Mouse (Mus musculus) lung, embryonic 14.5 days (tissue): ENCODE results near the gene Rgsl1. TPM values are rescaled to one million over a fixed set of nuclear protein-coding genes. Genes with fewer than 3 reads are reported as not detected.

Experiments
- ATAC-seq: fragments of 200-750 bp; cut with Nextera tagmentation; 2 replicates; pipeline ENCODE4 v1.8.0; 2017; ENCODE audit warnings: mild to moderate bottlenecking, moderate TSS enrichment, moderate library complexity; ENCODE audit not compliant: insufficient read depth
- DNase-seq: peaks from one replicate; pipeline ENCODE4 v3.0.0-alpha.2; 2015
- H3K27ac ChIP-seq: fragments of 300-500 bp; sonication (generic); 2 replicates; pipeline ENCODE4 v1.5.1; 2014; ENCODE audit warnings: low read depth, mild to moderate bottlenecking, moderate library complexity
- H3K27me3 ChIP-seq: fragments of 300-500 bp; sonication (generic); 2 replicates; pipeline ENCODE4 v1.6.1; 2014; ENCODE audit warnings: low read length, control low read depth; ENCODE audit not compliant: insufficient read depth
- H3K36me3 ChIP-seq: fragments of 300-500 bp; sonication (generic); 2 replicates; pipeline ENCODE4 v1.6.1; 2014; ENCODE audit warnings: control low read depth; ENCODE audit not compliant: insufficient read depth
- H3K4me1 ChIP-seq: fragments of 300-500 bp; sonication (generic); 2 replicates; pipeline ENCODE4 v1.6.1; 2014; ENCODE audit warnings: antibody characterized with exemption, control low read depth; ENCODE audit not compliant: insufficient read depth
- H3K4me2 ChIP-seq: fragments of 300-500 bp; sonication (generic); 2 replicates; pipeline ENCODE4 v1.6.1; 2014; ENCODE audit warnings: mild to moderate bottlenecking
- H3K4me3 ChIP-seq: fragments of 300-500 bp; sonication (generic); 2 replicates; pipeline ENCODE4 v1.5.1; 2014; ENCODE audit warnings: low read depth, low read length
- H3K9ac ChIP-seq: fragments of 300-500 bp; sonication (generic); 2 replicates; pipeline ENCODE4 v1.6.1; 2014
- H3K9me3 ChIP-seq: fragments of 300-500 bp; sonication (generic); 2 replicates; pipeline ENCODE4 v1.6.1; 2016; ENCODE audit warnings: low read depth, low read length, control low read depth
- CTCF ChIP-seq: IDR thresholded peaks from 2 replicates; pipeline ENCODE4 v1.5.1; 2016; ENCODE audit warnings: antibody characterized with exemption, low read depth
- WGBS: fragments of 180-500 bp; shearing (Covaris S2); extraction: QIAGEN DNeasy Blood & Tissue Kit; methylation state at CpG from one replicate; pipeline ENCODE4 v1.1.7; 2014; 5-methylcytosine and 5-hydroxymethylcytosine counted together
- polyA plus RNA-seq: library from polyadenylated mRNA; unstranded; fragments of >200 nt; fragmentation: Nextera tagmentation; extraction: Ambion mirVana; gene quantifications from 2 replicates; pipeline ENCODE4 v1.2.1, GENCODE M21; 2014

Gene Rgsl1
- polyA plus RNA-seq, 1 experiment from 2014 or later = not detected

- no peak for ATAC-seq
- peak overlapping the region; percentile 37 for H3K4me3 ChIP-seq
- DNase-seq = no peak
- no peaks in the 10 kb centered on the region for H3K4me1 ChIP-seq
- H3K4me2 ChIP-seq = peak overlapping the region; percentile 68
- H3K36me3 ChIP-seq = no peaks in the 10 kb centered on the region
- no peak overlapping the region for H3K27ac ChIP-seq
- WGBS = 38% methylated on average over 12 of the region's 12 CpGs
- no peaks in the 10 kb centered on the region for H3K9me3 ChIP-seq
- peaks cover 30% of the 10 kb centered on the region for H3K27me3 ChIP-seq
- H3K9ac ChIP-seq = no peak overlapping the region
- TF ChIP-seq CTCF = no peak
Measured at GRCm38 (mm10) chr1:153740775-153741400, 103.1 kb downstream of the Rgsl1 start.

GRCm38 (mm10) chr1:153740145-153740544 lies 103.8 kb downstream of the Rgsl1 start, which contains the start of gene Rgs16:
Gene Rgs16, plus strand, starts transcription at chr1:153740349.
- under 1% methylated on average over 28 of the region's 28 CpGs for WGBS
- peak; percentile 84 for ATAC-seq
- peak; percentile 85 for DNase-seq
- peaks cover 30% of the 10 kb centered on the region for H3K27me3 ChIP-seq
- peak within 1 kb of the TSS; percentile 37 for H3K4me3 ChIP-seq
- no peaks in the 10 kb centered on the region for H3K9me3 ChIP-seq
- no peaks in the 10 kb centered on the region for H3K4me1 ChIP-seq
- H3K36me3 ChIP-seq = no peaks in the 10 kb centered on the region
- TF ChIP-seq CTCF = no peak
- H3K27ac ChIP-seq = no peak within 1 kb of the TSS
- peak within 1 kb of the TSS; percentile 68 for H3K4me2 ChIP-seq
- 0 out of 2 replicates have a peak within 1 kb of the TSS, but pooled peaks have one; percentile 5 for H3K9ac ChIP-seq

GRCm38 (mm10) chr1:153739437-153740015 lies 104.4 kb downstream of the Rgsl1 start:
- H3K27me3 ChIP-seq = peaks cover 30% of the 10 kb centered on the region

GRCm38 (mm10) chr1:153737101-153738085 lies 106.5 kb downstream of the Rgsl1 start:
- Histone ChIP-seq H3K27me3 (peaks cover 30% of the 10 kb centered on the region), H3K9ac (no peak overlapping the region), H3K4me2 (no peak overlapping the region), H3K4me3 (no peak overlapping the region), H3K27ac (no peak overlapping the region), H3K9me3 (no peaks in the 10 kb centered on the region), H3K4me1 (0 out of 2 replicates have a peak, but pooled peaks cover 6% of the 10 kb centered on the region), H3K36me3 (no peaks in the 10 kb centered on the region)
- WGBS = 47% methylated on average over 9 of the region's 9 CpGs
- TF ChIP-seq CTCF = no peak
- no peak for DNase-seq
- ATAC-seq = no peak

More at GRCm38 (mm10) chr1:153739437-153740015, 104.4 kb downstream of the Rgsl1 start:
- 17% methylated on average over 13 of the region's 13 CpGs for WGBS
- DNase-seq (peak; percentile 22), ATAC-seq (no peak)
- Histone ChIP-seq H3K4me2 (peak overlapping the region; percentile 68), H3K9ac (no peak overlapping the region), H3K4me1 (no peaks in the 10 kb centered on the region), H3K27ac (no peak overlapping the region), H3K36me3 (no peaks in the 10 kb centered on the region), H3K4me3 (peak overlapping the region; percentile 37), H3K9me3 (no peaks in the 10 kb centered on the region)
- no peak for TF ChIP-seq CTCF

GRCm38 (mm10) chr1:153736096-153736495 lies 107.8 kb downstream of the Rgsl1 start:
- Histone ChIP-seq H3K4me3 (no peak overlapping the region), H3K9ac (no peak overlapping the region), H3K27ac (no peak overlapping the region), H3K36me3 (no peaks in the 10 kb centered on the region), H3K27me3 (peaks cover 29% of the 10 kb centered on the region), H3K9me3 (no peaks in the 10 kb centered on the region), H3K4me1 (0 out of 2 replicates have a peak, but pooled peaks cover 6% of the 10 kb centered on the region), H3K4me2 (no peak overlapping the region)
- DNase-seq (no peak), ATAC-seq (no peak)
- no peak for TF ChIP-seq CTCF
- 46% methylated on average over 6 of the region's 6 CpGs for WGBS

GRCm38 (mm10) chr1:153734866-153735265 lies 109.1 kb downstream of the Rgsl1 start:
- ATAC-seq = no peak
- Histone ChIP-seq H3K4me2 (no peak overlapping the region), H3K27ac (no peak overlapping the region), H3K9ac (no peak overlapping the region), H3K4me1 (0 out of 2 replicates have a peak, but pooled peaks cover 6% of the 10 kb centered on the region), H3K27me3 (peaks cover 23% of the 10 kb centered on the region), H3K9me3 (no peaks in the 10 kb centered on the region), H3K4me3 (no peak overlapping the region), H3K36me3 (no peaks in the 10 kb centered on the region)
- WGBS = 45% methylated on average over 4 of the region's 4 CpGs
- no peak for DNase-seq
- no peak for TF ChIP-seq CTCF
